Mouse (Mus musculus) spleen, adult 2 months (tissue): ENCODE results near the gene Olfr701.

Experiments used
- CTCF ChIP-seq: fragments of 200-500 bp; IDR thresholded peaks from 2 replicates; pipeline ENCODE4 v1.5.1; 2011; ENCODE audit warnings: mild to moderate bottlenecking, inconsistent platforms; ENCODE audit not compliant: insufficient read depth, insufficient read length, insufficient replicate concordance; ENCODE audit errors: extremely low read depth
- POLR2A ChIP-seq: fragments of 200-500 bp; IDR thresholded peaks from 2 replicates; pipeline ENCODE4 v1.6.1; 2011; ENCODE audit warnings: low read depth, low read length, inconsistent platforms

GRCm38 (mm10) chr7:106788330-106788729, 25.6 kb upstream of the Olfr701 start:
- no peak for TF ChIP-seq POLR2A
- no peak for TF ChIP-seq CTCF
